Mouse (Mus musculus): ENCODE results near the gene Tcf7l1.

GRCm38 (mm10) chr6:72808342-72808741, 19.3 kb upstream of the Tcf7l1 start:
- TF ChIP-seq CTCF (IDR thresholded peaks at IDR 0.05; ENCODE audit: low read depth), result no peak
- TF ChIP-seq EP300 (IDR thresholded peaks at IDR 0.05; ENCODE audit: low read depth), result no peak
